Mouse (Mus musculus) left cerebral cortex, postnatal 36 days (tissue): ENCODE results near the gene Hist1h1t. TPM values are rescaled to one million over a fixed set of nuclear protein-coding genes. Genes with fewer than 3 reads are reported as not detected.
"Not testable (repeated sequence)": the region's sequence is repeated elsewhere in the genome, so short reads cannot be mapped to it uniquely, and the experiment has no call there.

Experiments
- DNase-seq, 2 experiments: peaks; one replicate each; pipeline ENCODE4 v3.0.0; 2021 to 2022; ENCODE audit warnings: low spot score in 2 of 2, mixed read lengths in 1 of 2
- intact Hi-C: fragments of 180-260 bp; cut with DNase I; formaldehyde crosslinking; loops from one replicate; pipeline ENCODE4 v1.15.1; 2025
- total RNA-seq, 2 experiments: library from RNA; stranded (reverse); gene quantifications; 2 replicates each; pipeline ENCODE4 v1.2.3; 2021

The Hist1h1t gene
- not detected for total RNA-seq

DNA sequence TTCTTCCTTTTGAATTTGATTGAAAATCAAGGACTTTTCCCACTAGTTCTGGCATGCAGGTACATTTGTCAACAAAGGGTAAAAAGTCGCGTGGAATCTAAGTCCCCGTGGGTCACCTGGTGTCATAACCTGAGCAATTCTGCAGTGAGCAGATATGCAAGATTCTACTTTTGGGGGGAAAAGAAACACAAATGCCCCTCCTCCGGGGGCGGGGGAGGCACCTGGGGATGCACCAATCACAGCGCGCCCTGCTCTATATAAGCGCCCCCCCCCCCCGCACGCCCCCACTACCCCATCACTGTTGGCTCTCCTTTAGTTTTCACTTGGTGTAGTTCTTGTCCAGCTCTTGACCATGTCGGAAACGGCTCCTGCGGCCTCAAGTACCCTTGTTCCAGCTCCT, at the start of gene Hist1h1t:
TSS of gene Hist1h1t (plus strand) at position 301 of the 400 bp plus-strand sequence.
- DNase-seq, result no peak
- intact Hi-C loops, result loop anchor here (5.0 kb wide), 2 partner anchors 73 to 1653 kb away; partner anchors contain the start of genes Hist1h1e, Hist1h2ag, Hist1h2be and Hist1h2bj

GRCm38 (mm10) chr13:23659636-23660366, 35.8 kb upstream of the Hist1h1t start:
- intact Hi-C loops, result no loop called here

GRCm38 (mm10) chr13:23662536-23662935, 33.1 kb upstream of the Hist1h1t start:
- no peak for DNase-seq
- intact Hi-C loops, result no loop called here

More at GRCm38 (mm10) chr13:23659636-23660366, 35.8 kb upstream of the Hist1h1t start:
- no peak for DNase-seq

GRCm38 (mm10) chr13:23681990-23682582, 13.5 kb upstream of the Hist1h1t start:
- DNase-seq, result no peak
- intact Hi-C loops, result loop anchor here (5.0 to 10.0 kb wide), 3 partner anchors 95 to 1957 kb away; partner anchors contain the start of genes Hist1h2ah, Hist1h2bk and Hist1h2bm

DNA sequence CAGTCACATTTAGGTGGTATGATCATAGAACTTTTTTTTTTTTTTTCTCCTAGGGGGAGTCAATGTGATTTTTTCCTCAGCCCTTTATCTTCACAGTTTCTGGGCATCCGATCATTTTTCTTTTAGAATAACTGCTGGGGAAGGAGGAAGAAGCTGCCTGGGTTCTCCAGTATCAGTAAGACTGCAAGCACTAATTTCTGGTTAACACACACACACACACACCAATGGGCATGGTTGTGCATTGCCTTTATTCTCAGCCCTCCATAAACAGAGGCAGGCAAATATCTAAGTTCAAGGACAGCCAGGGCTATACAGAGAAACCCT, 13.0 kb upstream of the Hist1h1t start:
- intact Hi-C loops, result loop anchor here (5.0 to 10.0 kb wide), 3 partner anchors 95 to 1958 kb away; partner anchors contain the start of genes Hist1h2ah, Hist1h2bk and Hist1h2bm
- DNase-seq, result no peak

DNA sequence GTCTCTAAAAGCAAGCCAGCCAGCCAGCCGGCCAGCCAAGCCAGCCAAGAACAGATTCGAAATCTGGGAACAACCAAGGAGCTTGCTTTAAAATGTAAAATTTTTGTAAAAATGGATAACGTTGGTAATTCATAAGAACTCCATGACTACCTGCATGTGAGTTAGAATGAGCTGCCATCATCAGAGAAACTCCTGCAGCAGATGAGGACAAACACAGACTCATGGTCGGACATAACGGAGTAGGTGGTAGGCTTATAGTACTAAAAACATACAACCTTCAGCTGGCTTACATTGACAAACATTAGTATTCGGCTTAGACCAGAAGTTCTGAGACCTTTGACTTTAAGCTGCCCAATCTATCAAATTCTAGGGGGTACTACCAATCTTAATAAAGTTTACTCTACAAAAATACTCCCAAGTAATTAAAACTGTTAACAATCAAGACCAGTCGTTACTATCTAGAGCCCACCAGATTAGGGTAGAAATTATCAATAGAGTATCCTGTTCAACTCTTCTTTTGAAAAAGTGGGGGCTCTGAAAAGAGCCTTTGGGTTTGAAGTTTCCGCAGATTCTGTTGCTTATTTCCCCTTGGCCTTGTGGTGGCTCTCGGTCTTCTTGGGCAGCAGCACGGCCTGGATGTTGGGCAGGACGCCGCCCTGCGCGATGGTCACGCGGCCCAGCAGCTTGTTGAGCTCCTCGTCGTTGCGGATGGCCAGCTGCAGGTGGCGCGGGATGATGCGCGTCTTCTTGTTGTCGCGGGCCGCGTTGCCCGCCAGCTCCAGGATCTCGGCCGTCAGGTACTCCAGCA, 12.5 kb upstream of the Hist1h1t start:
- intact Hi-C loops, result loop anchor here (1.0 to 10.0 kb wide), 4 partner anchors 62 to 1958 kb away; partner anchors contain the start of genes Hist1h2ah, Hist1h2be, Hist1h2bk and Hist1h2bm
- DNase-seq, result not testable (repeated sequence)

DNA sequence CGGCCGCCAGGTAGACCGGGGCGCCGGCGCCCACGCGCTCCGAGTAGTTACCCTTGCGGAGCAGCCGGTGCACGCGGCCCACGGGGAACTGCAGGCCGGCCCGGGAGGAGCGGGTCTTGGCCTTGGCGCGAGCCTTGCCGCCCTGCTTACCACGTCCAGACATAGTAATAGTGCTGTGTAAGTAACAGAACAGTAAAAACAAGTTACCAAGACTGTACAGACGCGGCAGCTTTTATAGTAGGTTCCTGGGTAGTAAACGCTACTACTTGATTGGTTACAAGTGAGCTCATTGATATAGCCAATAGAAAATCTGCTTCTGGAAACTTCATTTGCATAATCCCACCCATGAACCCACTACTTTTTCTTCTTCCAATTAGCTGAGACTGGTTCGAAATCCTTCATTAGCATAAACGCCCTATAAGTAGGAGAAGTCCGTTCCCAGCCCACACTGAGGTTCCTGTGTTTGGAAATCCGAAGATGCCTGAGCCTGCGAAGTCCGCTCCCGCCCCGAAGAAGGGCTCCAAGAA, 11.8 kb upstream of the Hist1h1t start, which contains the start of the genes Hist1h2ac and Hist1h2bc:
TSS of gene Hist1h2ac (minus strand) at position 194 of the 527 bp plus-strand sequence.
TSS of gene Hist1h2bc (plus strand) at position 445 of the 527 bp plus-strand sequence.
- intact Hi-C loops, result loop anchor here (1.0 to 10.0 kb wide), 5 partner anchors 15 to 1959 kb away; partner anchors contain the start of genes Hist1h2ah, Hist1h2be, Hist1h2bk and Hist1h2bm
- DNase-seq, result peak; percentile 83 to 85

DNA sequence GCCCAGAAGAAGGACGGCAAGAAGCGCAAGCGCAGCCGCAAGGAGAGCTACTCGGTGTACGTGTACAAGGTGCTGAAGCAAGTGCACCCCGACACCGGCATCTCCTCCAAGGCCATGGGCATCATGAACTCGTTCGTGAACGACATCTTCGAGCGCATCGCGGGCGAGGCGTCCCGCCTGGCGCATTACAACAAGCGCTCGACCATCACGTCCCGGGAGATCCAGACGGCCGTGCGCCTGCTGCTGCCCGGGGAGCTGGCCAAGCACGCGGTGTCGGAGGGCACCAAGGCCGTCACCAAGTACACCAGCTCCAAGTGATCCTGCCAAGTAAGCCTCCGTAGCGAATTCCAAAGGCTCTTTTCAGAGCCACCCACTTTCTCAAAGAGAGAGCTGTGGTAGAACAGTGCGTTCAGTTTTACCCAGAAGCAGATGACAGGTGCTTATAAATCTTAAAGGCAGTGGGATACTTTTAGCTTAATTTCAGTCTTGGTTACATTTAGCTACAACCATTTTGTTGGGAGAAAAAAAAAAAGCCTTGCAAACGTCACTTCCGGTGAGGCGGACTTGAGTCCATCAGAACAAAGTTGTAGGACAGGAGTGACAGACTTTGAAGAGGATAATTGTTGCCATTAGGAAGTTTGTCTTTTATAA, 11.2 kb upstream of the Hist1h1t start:
- peak; percentile 18 to 26 for DNase-seq
- intact Hi-C loops, result loop anchor here (2.0 to 10.0 kb wide), 4 partner anchors 14 to 1960 kb away; partner anchors contain the start of genes Hist1h2ah, Hist1h2bk, Hist1h2bm and Hist1h4c

DNA sequence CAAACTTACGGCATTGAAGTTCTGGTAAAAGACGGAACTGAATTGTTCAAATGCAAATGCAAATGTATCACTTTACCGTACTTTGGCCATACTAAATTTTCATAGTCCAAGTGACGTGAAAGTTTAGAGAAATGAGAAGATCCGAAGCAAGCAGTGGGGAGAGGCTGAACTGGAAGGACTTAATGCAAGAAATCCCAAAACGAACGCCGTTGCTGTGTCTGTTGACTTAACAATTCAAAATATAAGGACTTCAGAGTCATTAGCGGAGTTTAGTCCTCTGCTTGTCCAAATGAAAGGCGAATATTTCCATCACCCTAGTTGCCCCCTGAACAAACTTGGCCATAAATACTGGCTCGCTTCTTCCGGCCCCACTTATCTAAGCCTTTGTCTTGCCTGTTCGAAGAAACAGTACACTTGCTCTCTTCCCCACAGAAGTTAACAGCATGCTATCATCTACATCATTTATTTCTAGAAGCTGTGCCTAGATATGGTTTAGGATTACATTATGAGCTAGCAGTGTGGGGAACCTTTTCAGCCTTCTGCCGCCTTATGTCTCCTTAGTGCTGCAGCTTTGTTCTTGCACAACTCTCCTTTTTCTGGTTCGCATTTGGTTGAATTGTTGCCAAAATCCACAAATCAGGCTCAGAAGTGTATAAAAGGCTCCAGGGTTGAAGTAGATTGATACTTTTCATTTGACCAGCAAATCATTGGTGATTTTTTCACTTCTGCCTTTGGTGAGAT, 10.3 kb upstream of the Hist1h1t start:
- DNase-seq, result no peak
- intact Hi-C loops, result loop anchor here (2.0 to 10.0 kb wide), 2 partner anchors 14 to 1960 kb away; partner anchors contain the start of genes Hist1h2bm and Hist1h4c

- intact Hi-C loops, result loop anchor here (2.0 to 10.0 kb wide), 2 partner anchors 13 to 1961 kb away; partner anchors contain the start of genes Hist1h2bm and Hist1h4c
These were observed 9.6 kb upstream of the Hist1h1t start for GRCm38 (mm10) chr13:23685966-23686365.

DNA sequence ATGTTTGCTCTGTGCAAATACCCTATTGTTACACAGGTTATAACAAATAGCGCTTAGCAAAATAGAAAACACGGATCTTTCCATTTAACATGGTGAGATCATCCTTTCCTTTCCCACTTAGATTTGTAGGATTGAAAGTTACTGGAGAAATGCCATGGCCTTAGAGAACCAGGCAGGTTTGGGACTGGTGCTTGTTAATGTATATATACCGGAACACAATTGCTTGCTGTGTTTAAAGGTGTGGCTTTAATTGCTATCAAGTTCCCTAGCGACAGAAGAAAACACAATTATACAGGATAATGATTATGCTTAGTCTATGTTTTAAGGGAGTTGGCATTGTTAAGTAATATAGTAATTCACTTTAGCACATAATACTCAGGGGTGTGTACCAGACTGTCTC, 8.4 kb upstream of the Hist1h1t start:
- intact Hi-C loops, result loop anchor here (10.0 kb wide), 1 partner anchor 1962 kb away; the partner anchor contains the start of gene Hist1h2bm
- DNase-seq, result no peak

More at GRCm38 (mm10) chr13:23685966-23686365, 9.6 kb upstream of the Hist1h1t start:
- no peak for DNase-seq

DNA sequence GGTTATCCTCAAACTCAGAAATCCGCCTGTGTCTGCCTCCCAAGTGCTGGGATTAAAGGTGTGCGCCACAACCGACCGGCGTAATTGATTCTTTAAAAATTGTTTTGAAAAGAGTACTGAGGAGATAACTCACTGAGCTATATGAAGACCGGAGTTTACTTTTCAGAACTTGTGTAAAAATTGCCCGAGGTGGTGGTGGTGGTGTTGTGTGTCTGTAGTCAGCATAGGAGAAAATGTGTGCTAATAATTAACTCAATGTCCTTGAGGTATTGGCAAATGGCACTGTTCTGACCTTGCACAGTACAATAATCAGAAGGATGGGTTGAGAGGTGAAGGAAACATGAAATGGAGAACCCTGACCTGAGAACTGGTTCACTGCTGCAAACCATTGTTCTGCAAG, 7.7 kb upstream of the Hist1h1t start:
- intact Hi-C loops, result loop anchor here (10.0 kb wide), 1 partner anchor 1963 kb away; the partner anchor contains the start of gene Hist1h2bm
- DNase-seq, result no peak

- intact Hi-C loops, result loop anchor here (10.0 kb wide), 1 partner anchor 1964 kb away; the partner anchor contains the start of gene Hist1h2bm
- DNase-seq, result no peak
These were observed 6.7 kb upstream of the Hist1h1t start for GRCm38 (mm10) chr13:23688956-23689355.

DNA sequence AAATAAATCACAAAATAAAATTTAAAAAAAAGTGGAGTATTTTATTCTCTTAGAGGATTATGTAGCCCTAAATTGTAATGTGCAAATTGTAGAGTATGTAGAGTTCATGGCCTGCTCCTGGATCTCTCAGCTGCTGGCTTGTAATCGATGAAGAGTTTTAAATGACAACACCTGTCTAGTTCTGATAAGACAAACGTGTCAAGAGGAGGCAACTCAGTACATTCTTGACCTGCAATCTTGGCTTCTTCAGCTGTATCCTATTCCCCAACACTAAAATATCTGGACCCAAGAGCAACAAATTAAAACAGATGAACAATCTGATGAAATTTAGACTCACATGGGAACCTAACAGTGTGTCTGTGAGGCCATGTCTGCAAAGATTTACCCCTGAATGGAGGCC, 6.2 kb upstream of the Hist1h1t start:
- no peak for DNase-seq
- intact Hi-C loops, result loop anchor here (10.0 kb wide), 1 partner anchor 1965 kb away; the partner anchor contains the start of gene Hist1h2bm

DNA sequence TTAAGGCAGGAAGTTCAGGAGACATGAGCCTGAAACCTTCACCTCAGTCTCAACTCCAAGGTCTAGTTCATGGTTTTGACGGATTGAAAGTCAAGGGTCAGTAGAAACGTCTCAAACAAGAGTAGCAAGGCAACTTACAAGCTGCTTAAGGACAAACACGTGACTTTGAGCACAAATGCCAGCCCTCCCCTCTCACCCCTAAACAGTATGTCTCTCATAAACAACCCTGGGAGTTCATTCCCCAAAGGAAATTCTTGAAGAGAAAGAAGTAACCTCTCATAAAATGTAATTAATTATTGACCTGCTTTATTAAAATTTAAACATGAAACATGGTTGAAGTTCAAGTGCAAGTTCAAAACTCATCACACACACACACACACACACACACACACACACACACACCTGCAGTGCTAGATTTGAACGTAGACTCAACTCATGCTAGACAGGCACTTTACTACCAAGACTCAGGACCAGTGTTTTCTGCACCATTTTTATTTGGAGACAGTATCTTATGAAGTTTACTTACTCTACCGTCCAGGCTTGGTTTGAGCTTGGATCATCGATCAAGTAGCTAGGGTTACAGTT, 1.7 kb upstream of the Hist1h1t start:
- intact Hi-C loops, result no loop called here
- DNase-seq, result no peak

GRCm38 (mm10) chr13:23694956-23695355, 658 bp upstream of the Hist1h1t start:
- intact Hi-C loops, result loop anchor here (5.0 kb wide), 2 partner anchors 73 to 1653 kb away; partner anchors contain the start of genes Hist1h1e, Hist1h2ag, Hist1h2be and Hist1h2bj
- no peak for DNase-seq

DNA sequence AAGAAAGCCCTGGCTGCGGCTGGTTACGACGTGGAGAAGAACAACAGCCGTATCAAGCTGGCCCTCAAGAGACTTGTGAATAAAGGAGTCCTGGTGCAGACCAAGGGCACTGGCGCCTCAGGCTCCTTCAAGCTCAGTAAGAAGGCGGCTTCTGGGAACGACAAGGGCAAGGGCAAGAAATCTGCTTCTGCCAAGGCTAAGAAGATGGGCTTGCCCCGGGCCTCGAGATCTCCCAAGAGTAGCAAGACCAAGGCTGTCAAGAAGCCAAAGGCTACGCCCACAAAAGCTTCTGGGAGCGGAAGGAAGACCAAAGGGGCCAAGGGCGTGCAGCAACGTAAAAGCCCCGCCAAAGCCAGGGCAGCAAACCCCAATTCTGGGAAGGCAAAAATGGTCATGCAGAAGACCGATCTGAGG, 454 bp downstream of the Hist1h1t start:
- intact Hi-C loops, result loop anchor here (5.0 kb wide), 2 partner anchors 74 to 1654 kb away; partner anchors contain the start of genes Hist1h1e, Hist1h2ag, Hist1h2be and Hist1h2bj
- no peak for DNase-seq
